Mouse (Mus musculus) cerebellum, adult 2 months (tissue): Measurements from ENCODE around the gene Tatdn3.

Experiments
- CTCF ChIP-seq: fragments of 200-500 bp; IDR thresholded peaks from 2 replicates; pipeline ENCODE4 v1.5.1; 2011; ENCODE audit warnings: low read depth, mild to moderate bottlenecking, control low read depth, low read length, moderate library complexity, borderline replicate concordance; ENCODE audit not compliant: insufficient read depth
- POLR2A ChIP-seq: fragments of 200-500 bp; IDR thresholded peaks from 2 replicates; pipeline ENCODE4 v1.6.1; 2011; ENCODE audit warnings: low read length, control low read depth, borderline replicate concordance; ENCODE audit not compliant: insufficient read depth

DNA sequence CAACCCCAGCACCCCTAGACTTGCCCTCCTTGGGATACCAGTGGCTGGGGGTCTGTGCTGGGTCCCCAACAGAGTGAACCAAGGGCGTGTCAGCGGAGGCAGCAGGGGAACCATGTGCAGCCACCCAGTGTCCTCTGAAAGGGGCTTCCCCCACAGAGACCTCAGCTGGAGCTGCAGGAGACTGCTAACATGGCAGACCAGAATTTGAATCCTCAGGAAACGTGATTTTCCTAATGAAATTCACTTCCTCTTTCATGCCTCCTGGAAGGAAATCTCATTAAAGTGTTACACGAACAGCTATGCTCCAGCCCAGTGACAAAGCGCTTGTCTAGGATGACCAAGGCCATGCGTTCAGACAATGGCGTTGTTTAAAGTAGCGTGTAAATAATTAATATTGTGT, 24.2 kb upstream of the Tatdn3 start:
- TF ChIP-seq CTCF (no peak), POLR2A (no peak)
